Mouse (Mus musculus): ENCODE measurements around the gene Cnst.

- no peak for TF ChIP-seq POLR2A (IDR thresholded peaks at IDR 0.05; ENCODE audit: borderline replicate concordance, insufficient read depth, low read length)
- TF ChIP-seq CTCF (IDR thresholded peaks at IDR 0.05; ENCODE audit: borderline replicate concordance, insufficient read depth, low read depth, low read length) = no peak
Measured at GRCm38 (mm10) chr1:179604526-179604925, 58.4 kb downstream of the Cnst start.

Measured in cerebellum, adult 2 months (tissue).